ENCODE assay signal across 13 mouse cellular contexts in the genomic region with DNA sequence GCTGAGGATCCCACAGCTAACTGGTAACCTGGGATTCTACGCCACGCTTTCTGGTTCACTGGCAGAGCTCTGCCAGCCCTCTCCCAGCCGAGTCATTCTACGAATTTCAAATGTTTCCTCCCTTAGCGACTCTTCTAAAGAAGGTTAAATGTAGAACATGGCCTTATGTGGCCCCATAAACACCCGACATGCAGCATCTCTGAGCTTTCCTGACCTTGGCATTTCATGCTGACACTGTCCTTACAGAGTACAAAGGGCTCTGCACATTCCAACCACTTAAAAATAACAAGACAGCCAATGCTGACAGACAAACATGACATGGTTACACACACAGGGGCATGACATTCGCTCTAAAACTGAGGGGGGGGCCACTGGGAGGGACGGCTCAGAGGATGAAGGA. TPM values are rescaled to one million over a fixed set of nuclear protein-coding genes. Genes with fewer than 3 reads are reported as not detected.
DNase-seq lines count a peak whose midpoint lies in the region; ATAC-seq and TF ChIP-seq lines count a peak whose summit lies in the region.
"Had no signal": no experiment of that assay in that cellular context is flagged by ENCODE, and none has a peak within 500 bp of the region (broad histone marks: within the 10 kb centered on the region; RNA-seq: fewer than 3 reads in every experiment).

No protein-coding gene starts in this region.

- no peaks in the 10 kb centered on the region for H3K9me3 ChIP-seq in embryonic facial prominence, embryonic 10.5 days
- no peaks in the 10 kb centered on the region for H3K9me3 ChIP-seq in liver, embryonic 15.5 days (replicated peaks)
- H3K9me3 ChIP-seq in hindbrain, embryonic 12.5 days (replicated peaks), result no peaks in the 10 kb centered on the region
- H3K9me3 ChIP-seq: hindbrain, embryonic 15.5 days had no signal

- H3K27me3 ChIP-seq in kidney, adult 2 months (replicated peaks; ENCODE audit: control insufficient read depth, insufficient read depth, low read length), result no peaks in the 10 kb centered on the region
- H3K27me3 ChIP-seq in embryonic facial prominence, embryonic 10.5 days (replicated peaks; ENCODE audit: low read depth, poor library complexity, severe bottlenecking), result no peaks in the 10 kb centered on the region
- no peaks in the 10 kb centered on the region for H3K27me3 ChIP-seq in liver, embryonic 15.5 days
- no peaks in the 10 kb centered on the region for H3K27me3 ChIP-seq in hindbrain, embryonic 12.5 days
- H3K27me3 ChIP-seq: hindbrain, embryonic 15.5 days had no signal

- H3K4me2 ChIP-seq in liver, embryonic 15.5 days, result no peak overlapping the region
- H3K4me2 ChIP-seq in hindbrain, embryonic 12.5 days (replicated peaks), result no peak overlapping the region
- H3K4me2 ChIP-seq: hindbrain, embryonic 15.5 days had no signal

- ATAC-seq in liver, embryonic 15.5 days (ENCODE audit: insufficient read depth), result no peak
- no peak for ATAC-seq in hindbrain, embryonic 12.5 days (ENCODE audit: low FRiP score)
- ATAC-seq: forebrain, embryonic 16.5 days had no signal

- no peak overlapping the region; the same call in 1 of the 2 replicates for H3K4me3 ChIP-seq in gastrocnemius, adult 2 months
- H3K4me3 ChIP-seq in kidney, adult 2 months (ENCODE audit: insufficient read depth, low read depth, low read length), result no peak overlapping the region
- H3K4me3 ChIP-seq in embryonic facial prominence, embryonic 10.5 days, result no peak overlapping the region
- no peak overlapping the region for H3K4me3 ChIP-seq in liver, embryonic 15.5 days (replicated peaks)
- no peak overlapping the region for H3K4me3 ChIP-seq in hindbrain, embryonic 12.5 days
- H3K4me3 ChIP-seq: hindbrain, embryonic 15.5 days had no signal

- intact Hi-C loops in gastrocnemius, adult 2 months (cut with DNase I), result no loop called here

- peaks cover 48% of the 10 kb centered on the region for H3K4me1 ChIP-seq in kidney, adult 2 months (ENCODE audit: control insufficient read depth, insufficient read depth, low read length)
- H3K4me1 ChIP-seq in embryonic facial prominence, embryonic 10.5 days, result peaks cover 76% of the 10 kb centered on the region
- peaks cover 84% of the 10 kb centered on the region for H3K4me1 ChIP-seq in liver, embryonic 15.5 days (replicated peaks)
- H3K4me1 ChIP-seq in hindbrain, embryonic 12.5 days, result peaks cover 16% of the 10 kb centered on the region

- WGBS in kidney, adult 2 months, result 23% methylated on average over 8 of the region's 8 CpGs
- 35% methylated on average over 8 of the region's 8 CpGs for WGBS in embryonic facial prominence, embryonic 10.5 days
- WGBS in liver, embryonic 15.5 days (ENCODE audit: insufficient replicate concordance), result 59% methylated on average over 8 of the region's 8 CpGs
- 49% methylated on average over 8 of the region's 8 CpGs for WGBS in hindbrain, embryonic 12.5 days

- TF ChIP-seq CTCF in gastrocnemius, adult 2 months (IDR thresholded peaks at IDR 0.05), result no peak
- TF ChIP-seq CTCF in kidney, adult 2 months (conservative IDR thresholded peaks at IDR 0.05; ENCODE audit: insufficient read depth, insufficient read length, low read depth, low read length), result no peak

- H3K36me3 ChIP-seq in kidney, adult 2 months (ENCODE audit: control insufficient read depth, insufficient read depth, low read length), result no peaks in the 10 kb centered on the region; the same call in 1 of the 2 replicates
- peaks cover 46% of the 10 kb centered on the region for H3K36me3 ChIP-seq in embryonic facial prominence, embryonic 10.5 days (replicated peaks)
- 0 out of 2 replicates have a peak, but pooled peaks cover 24% of the 10 kb centered on the region for H3K36me3 ChIP-seq in liver, embryonic 15.5 days (replicated peaks)
- peaks cover 10% of the 10 kb centered on the region; the same call in 1 of the 2 replicates for H3K36me3 ChIP-seq in hindbrain, embryonic 12.5 days

- peak overlapping the region; percentile 83 for H3K27ac ChIP-seq in gastrocnemius, adult 2 months
- H3K27ac ChIP-seq in kidney, adult 2 months (ENCODE audit: insufficient read depth, low read depth, low read length), result peak overlapping the region; percentile 49
- H3K27ac ChIP-seq in embryonic facial prominence, embryonic 10.5 days (replicated peaks), result peak overlapping the region; percentile 63; the same call in 1 of the 2 replicates
- H3K27ac ChIP-seq in liver, embryonic 15.5 days (replicated peaks), result peak overlapping the region; percentile 65
- H3K27ac ChIP-seq in hindbrain, embryonic 12.5 days, result no peak overlapping the region
- H3K27ac ChIP-seq: hindbrain, embryonic 15.5 days had no signal

- no peak for DNase-seq in gastrocnemius, adult 2 months
- no peak for DNase-seq in gastrocnemius, postnatal 25 days
- peak; percentile 78 for DNase-seq in kidney, adult 2 months
- no peak for DNase-seq in kidney, postnatal 4 days
- DNase-seq in embryonic facial prominence, embryonic 10.5 days (ENCODE audit: low spot score), result no peak
- no peak for DNase-seq in layer of hippocampus, postnatal 36 days
- DNase-seq: gastrocnemius, postnatal 10 days; right cerebral cortex, postnatal 14 days; thymus, postnatal 36 days had no signal

- no peak overlapping the region for H3K9ac ChIP-seq in liver, embryonic 15.5 days
- H3K9ac ChIP-seq in hindbrain, embryonic 12.5 days, result no peak overlapping the region
- H3K9ac ChIP-seq: hindbrain, embryonic 15.5 days had no signal

- TF ChIP-seq POLR2A in kidney, adult 2 months (IDR thresholded peaks at IDR 0.05; ENCODE audit: low read depth, low read length), result no peak

RNA-seq across cellular contexts. Expression of a gene that starts 27.2 kb away (rescaled TPM):
- total RNA-seq in gastrocnemius, adult 2 months (2021), result 10 to 100 TPM; 55.1 to 58.5 TPM
- total RNA-seq in gastrocnemius, postnatal 25 days (2021), result 10 to 100 TPM; 33.9 to 46.8 TPM
- 33.4 and 43.4 TPM in 2 replicates for polyA plus RNA-seq in kidney, adult 2 months (2012; rRNA removed)
- 26.3 and 30.2 TPM in 2 replicates for polyA plus RNA-seq in embryonic facial prominence, embryonic 10.5 days (2016; fragmentation: Nextera tagmentation; extraction: Ambion mirVana)
- 16.9 and 21.5 TPM in 2 replicates for polyA plus RNA-seq in liver, embryonic 15.5 days (2015; fragmentation: Nextera tagmentation; extraction: Ambion mirVana)
- total RNA-seq in layer of hippocampus, postnatal 36 days (2021), result 100 to 1,000 TPM; 157 to 168 TPM
- 54.9 and 68.0 TPM in 2 replicates for polyA plus RNA-seq in hindbrain, embryonic 12.5 days (2016; fragmentation: Nextera tagmentation; extraction: Ambion mirVana)
